Mouse (Mus musculus): ENCODE data around the gene Rps15. TPM values are rescaled to one million over a fixed set of nuclear protein-coding genes. Genes with fewer than 3 reads are reported as not detected.
A peak's percentile ranks its signal among the peaks of the same experiment; 100 is the strongest.

Gene Rps15
- polyA plus RNA-seq, 1 experiment from 2014 or later, result 723 TPM

GRCm38 (mm10) chr10:80314494-80315001 lies 22.3 kb downstream of the Rps15 start:
- H3K4me3 ChIP-seq (ENCODE audit: control insufficient read depth in 1 of 2, insufficient read depth in 1 of 2, low read depth in 1 of 2, low read length in 2 of 2), result no peak overlapping the region

GRCm38 (mm10) chr10:80315315-80315714 lies 23.1 kb downstream of the Rps15 start:
- Histone ChIP-seq H3K4me1 (ENCODE audit: control insufficient read depth in 2 of 2, insufficient read depth in 2 of 2, low read length in 2 of 2) (peaks cover 25 to 47% of the 10 kb centered on the region in 2 experiments), H3K4me3 (ENCODE audit: control insufficient read depth in 1 of 2, insufficient read depth in 1 of 2, low read depth in 1 of 2, low read length in 2 of 2) (no peak overlapping the region), H3K36me3 (ENCODE audit: control insufficient read depth, insufficient read depth, low read length) (peaks cover 15% of the 10 kb centered on the region), H3K9me3 (ENCODE audit: control insufficient read depth, low read length) (no peaks in the 10 kb centered on the region), H3K27me3 (ENCODE audit: control insufficient read depth, insufficient read depth, low read length) (peaks cover 67% of the 10 kb centered on the region), H3K4me2 (ENCODE audit: low read length) (0 out of 2 replicates have a peak overlapping the region, but pooled peaks have one; percentile 1), H3K9ac (ENCODE audit: low read length) (peak overlapping the region; percentile 40; the same call in 1 of the 2 replicates), H3K27ac (replicated peaks in 1 of 2; ENCODE audit: control insufficient read depth in 1 of 2, insufficient read depth in 1 of 2, low read depth in 2 of 2, low read length in 2 of 2) (no peak overlapping the region)
- WGBS, result 44% methylated on average over 27 of the region's 27 CpGs
- ATAC-seq (ENCODE audit: insufficient number of reproducible peaks, insufficient read depth, low FRiP score, low read depth), result no peak

More at GRCm38 (mm10) chr10:80314494-80315001, 22.3 kb downstream of the Rps15 start:
- H3K9me3 ChIP-seq (ENCODE audit: control insufficient read depth, low read length), result no peaks in the 10 kb centered on the region
- ATAC-seq (ENCODE audit: insufficient number of reproducible peaks, insufficient read depth, low FRiP score, low read depth), result no peak
- peaks cover 23 to 44% of the 10 kb centered on the region in 2 experiments for H3K4me1 ChIP-seq (ENCODE audit: control insufficient read depth in 2 of 2, insufficient read depth in 2 of 2, low read length in 2 of 2)
- 31% methylated on average over 14 of the region's 16 CpGs for WGBS
- H3K4me2 ChIP-seq (ENCODE audit: low read length), result no peak overlapping the region
- peaks cover 68% of the 10 kb centered on the region for H3K27me3 ChIP-seq (ENCODE audit: control insufficient read depth, insufficient read depth, low read length)
- H3K9ac ChIP-seq (ENCODE audit: low read length), result 0 out of 2 replicates have a peak overlapping the region, but pooled peaks have one; percentile 16
- peaks cover 15% of the 10 kb centered on the region for H3K36me3 ChIP-seq (ENCODE audit: control insufficient read depth, insufficient read depth, low read length)
- no peak overlapping the region for H3K27ac ChIP-seq (replicated peaks in 1 of 2; ENCODE audit: control insufficient read depth in 1 of 2, insufficient read depth in 1 of 2, low read depth in 2 of 2, low read length in 2 of 2)

- Histone ChIP-seq H3K9ac (ENCODE audit: low read length) (peak overlapping the region; percentile 40; the same call in 1 of the 2 replicates), H3K4me3 (ENCODE audit: control insufficient read depth in 1 of 2, insufficient read depth in 1 of 2, low read depth in 1 of 2, low read length in 2 of 2) (no peak overlapping the region), H3K4me1 (ENCODE audit: control insufficient read depth in 2 of 2, insufficient read depth in 2 of 2, low read length in 2 of 2) (peaks cover 28 to 47% of the 10 kb centered on the region in 2 experiments)
These were observed 24.1 kb downstream of the Rps15 start for GRCm38 (mm10) chr10:80316359-80316781.

GRCm38 (mm10) chr10:80317011-80317410 lies 24.8 kb downstream of the Rps15 start:
- Histone ChIP-seq H3K9ac (ENCODE audit: low read length) (0 out of 2 replicates have a peak overlapping the region, but pooled peaks have one; percentile 27), H3K27me3 (ENCODE audit: control insufficient read depth, insufficient read depth, low read length) (peaks cover 50% of the 10 kb centered on the region), H3K4me2 (ENCODE audit: low read length) (no peak overlapping the region; the same call in 1 of the 2 replicates), H3K4me3 (ENCODE audit: control insufficient read depth in 1 of 2, insufficient read depth in 1 of 2, low read depth in 1 of 2, low read length in 2 of 2) (no peak overlapping the region), H3K27ac (replicated peaks in 1 of 2; ENCODE audit: control insufficient read depth in 1 of 2, insufficient read depth in 1 of 2, low read depth in 2 of 2, low read length in 2 of 2) (no peak overlapping the region), H3K4me1 (ENCODE audit: control insufficient read depth in 2 of 2, insufficient read depth in 2 of 2, low read length in 2 of 2) (peaks cover 28 to 47% of the 10 kb centered on the region in 2 experiments), H3K9me3 (ENCODE audit: control insufficient read depth, low read length) (no peaks in the 10 kb centered on the region), H3K36me3 (ENCODE audit: control insufficient read depth, insufficient read depth, low read length) (peaks cover 15% of the 10 kb centered on the region)
- WGBS, result 58% methylated on average over 10 of the region's 10 CpGs
- ATAC-seq (ENCODE audit: insufficient number of reproducible peaks, insufficient read depth, low FRiP score, low read depth), result no peak

More at GRCm38 (mm10) chr10:80316359-80316781, 24.1 kb downstream of the Rps15 start:
- Histone ChIP-seq H3K9me3 (ENCODE audit: control insufficient read depth, low read length) (no peaks in the 10 kb centered on the region), H3K27ac (replicated peaks in 1 of 2; ENCODE audit: control insufficient read depth in 1 of 2, insufficient read depth in 1 of 2, low read depth in 2 of 2, low read length in 2 of 2) (no peak overlapping the region), H3K27me3 (ENCODE audit: control insufficient read depth, insufficient read depth, low read length) (peaks cover 56% of the 10 kb centered on the region), H3K36me3 (ENCODE audit: control insufficient read depth, insufficient read depth, low read length) (peaks cover 15% of the 10 kb centered on the region), H3K4me2 (ENCODE audit: low read length) (peak overlapping the region; percentile 37)
- no peak for ATAC-seq (ENCODE audit: insufficient number of reproducible peaks, insufficient read depth, low FRiP score, low read depth)
- WGBS, result 13% methylated on average over 11 of the region's 11 CpGs

- peaks cover 15% of the 10 kb centered on the region for H3K36me3 ChIP-seq (ENCODE audit: control insufficient read depth, insufficient read depth, low read length)
- WGBS, result under 1% methylated on average over 34 of the region's 34 CpGs
- ATAC-seq (ENCODE audit: insufficient number of reproducible peaks, insufficient read depth, low FRiP score, low read depth), result no peak
- peak within 1 kb of the TSS; percentile 91 for H3K9ac ChIP-seq (ENCODE audit: low read length)
- H3K4me1 ChIP-seq (ENCODE audit: control insufficient read depth in 2 of 2, insufficient read depth in 2 of 2, low read length in 2 of 2), result peaks cover 21 to 42% of the 10 kb centered on the region in 2 experiments
- no peaks in the 10 kb centered on the region for H3K9me3 ChIP-seq (ENCODE audit: control insufficient read depth, low read length)
- peak within 1 kb of the TSS; percentile 90 to 91 for H3K4me3 ChIP-seq (ENCODE audit: control insufficient read depth in 1 of 2, insufficient read depth in 1 of 2, low read depth in 1 of 2, low read length in 2 of 2)
- H3K4me2 ChIP-seq (ENCODE audit: low read length), result peak within 1 kb of the TSS; percentile 83
- H3K27ac ChIP-seq (replicated peaks in 1 of 2; ENCODE audit: control insufficient read depth in 1 of 2, insufficient read depth in 1 of 2, low read depth in 2 of 2, low read length in 2 of 2), result peak within 1 kb of the TSS; percentile 53 to 61; a peak in 3 of 4 replicates
- H3K27me3 ChIP-seq (ENCODE audit: control insufficient read depth, insufficient read depth, low read length), result peaks cover 21% of the 10 kb centered on the region
These were observed 28.1 kb downstream of the Rps15 start, which contains the start of gene 2310011J03Rik for GRCm38 (mm10) chr10:80320340-80320760. Gene 2310011J03Rik (minus strand): TSS chr10:80320537.

- Histone ChIP-seq H3K4me2 (ENCODE audit: low read length) (no peak overlapping the region), H3K4me3 (ENCODE audit: control insufficient read depth in 1 of 2, insufficient read depth in 1 of 2, low read depth in 1 of 2, low read length in 2 of 2) (no peak overlapping the region), H3K36me3 (ENCODE audit: control insufficient read depth, insufficient read depth, low read length) (peaks cover 15% of the 10 kb centered on the region), H3K9ac (ENCODE audit: low read length) (no peak overlapping the region), H3K27ac (replicated peaks in 1 of 2; ENCODE audit: control insufficient read depth in 1 of 2, insufficient read depth in 1 of 2, low read depth in 2 of 2, low read length in 2 of 2) (no peak overlapping the region), H3K27me3 (ENCODE audit: control insufficient read depth, insufficient read depth, low read length) (peaks cover 13% of the 10 kb centered on the region), H3K9me3 (ENCODE audit: control insufficient read depth, low read length) (no peaks in the 10 kb centered on the region), H3K4me1 (ENCODE audit: control insufficient read depth in 2 of 2, insufficient read depth in 2 of 2, low read length in 2 of 2) (peaks cover 18 to 34% of the 10 kb centered on the region in 2 experiments)
- whole genome bisulfite sequencing, result 69% methylated on average over 5 of the region's 6 CpGs
- no peak for ATAC-seq (ENCODE audit: insufficient number of reproducible peaks, insufficient read depth, low FRiP score, low read depth)
These were observed 28.9 kb downstream of the Rps15 start for GRCm38 (mm10) chr10:80321014-80321669.

- Histone ChIP-seq H3K4me3 (ENCODE audit: control insufficient read depth in 1 of 2, insufficient read depth in 1 of 2, low read depth in 1 of 2, low read length in 2 of 2) (no peak overlapping the region), H3K36me3 (ENCODE audit: control insufficient read depth, insufficient read depth, low read length) (peaks cover 15% of the 10 kb centered on the region), H3K4me1 (ENCODE audit: control insufficient read depth in 2 of 2, insufficient read depth in 2 of 2, low read length in 2 of 2) (peaks cover 11 to 26% of the 10 kb centered on the region in 2 experiments), H3K27me3 (ENCODE audit: control insufficient read depth, insufficient read depth, low read length) (peaks cover 11% of the 10 kb centered on the region), H3K9ac (ENCODE audit: low read length) (no peak overlapping the region), H3K4me2 (ENCODE audit: low read length) (peak overlapping the region; percentile 96), H3K27ac (replicated peaks in 1 of 2; ENCODE audit: control insufficient read depth in 1 of 2, insufficient read depth in 1 of 2, low read depth in 2 of 2, low read length in 2 of 2) (no peak overlapping the region), H3K9me3 (ENCODE audit: control insufficient read depth, low read length) (no peaks in the 10 kb centered on the region)
- 86% methylated on average over 21 of the region's 21 CpGs for WGBS
- no peak for ATAC-seq (ENCODE audit: insufficient number of reproducible peaks, insufficient read depth, low FRiP score, low read depth)
These were observed 29.7 kb downstream of the Rps15 start for GRCm38 (mm10) chr10:80321670-80322581.

Measured in heart, embryonic 14.5 days (tissue).